Mouse (Mus musculus): ENCODE measurements around the gene Cda.

Cda gene

DNA sequence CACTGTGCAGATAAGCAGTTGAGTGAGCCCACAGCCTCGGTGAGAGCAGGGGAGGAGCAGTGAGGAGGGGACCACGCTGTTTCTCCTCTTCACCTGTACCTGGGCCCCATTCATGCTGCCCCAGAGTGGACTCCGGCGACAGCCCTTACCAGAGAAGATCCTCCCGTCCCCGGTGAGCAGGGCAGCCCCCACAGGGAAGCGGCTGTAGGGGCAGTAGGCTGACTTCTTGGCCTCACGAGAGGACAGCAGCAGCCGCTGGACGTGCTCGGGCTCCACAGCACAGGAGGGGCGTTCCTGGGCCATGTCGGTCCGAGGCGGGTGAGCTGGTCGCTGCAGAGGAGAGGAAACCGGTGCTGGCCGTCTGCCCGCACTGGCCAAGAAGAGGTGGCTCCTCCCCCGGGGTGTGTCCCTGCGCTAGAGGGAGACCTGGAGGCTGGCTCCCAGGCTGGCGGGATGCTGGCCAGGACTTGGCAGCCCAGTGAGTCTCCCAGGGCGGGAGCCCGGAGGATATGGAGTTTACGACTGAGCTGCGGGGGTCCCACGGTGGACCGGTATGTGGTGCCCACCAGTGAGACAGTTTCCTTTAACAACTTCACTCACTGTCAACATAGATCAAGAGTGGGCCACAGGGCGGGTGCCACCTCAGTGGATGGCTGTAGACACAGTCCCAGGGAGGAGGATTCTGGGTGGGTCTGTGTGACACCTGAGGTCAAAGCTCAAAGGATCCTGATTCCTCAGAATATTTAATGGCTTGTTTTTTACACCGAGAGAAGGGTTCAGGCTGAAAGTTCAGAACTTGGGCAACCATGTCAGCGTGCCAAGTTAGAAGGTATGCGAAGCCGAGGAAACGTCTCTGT, at the start of gene Cda:
Cda (minus strand) TSS at position 352 of the 857 bp plus-strand sequence.
- DNase-seq (ENCODE audit: low spot score in 2 of 2), result peak; percentile 37 to 64

- DNase-seq (ENCODE audit: low spot score in 2 of 2), result no peak
Measured at GRCm38 (mm10) chr4:138416414-138416813, 48.6 kb upstream of the Cda start.

GRCm38 (mm10) chr4:138415991-138416390, 48.2 kb upstream of the Cda start:
- no peak for DNase-seq (ENCODE audit: low spot score in 2 of 2)

DNA sequence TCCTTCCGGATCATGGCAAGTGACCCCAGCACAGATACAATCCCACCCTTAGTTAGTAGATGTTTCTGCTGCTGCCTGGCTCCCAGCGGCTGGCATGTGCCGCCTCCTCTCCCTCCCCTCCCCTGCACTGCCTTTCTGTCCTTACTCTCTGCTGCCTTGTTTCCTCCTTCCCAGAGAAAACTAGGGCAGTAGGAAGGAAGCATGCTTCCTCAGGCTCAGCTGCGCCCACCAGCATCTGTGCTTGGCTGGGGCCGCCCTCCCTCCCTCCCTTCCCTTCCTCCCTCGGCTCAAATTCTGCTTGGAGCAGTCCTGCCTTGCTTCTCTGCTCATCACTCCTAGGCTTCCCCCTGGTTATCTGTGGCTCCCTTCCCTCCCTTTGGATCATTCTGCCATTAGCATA, 46.9 kb upstream of the Cda start:
- no peak for DNase-seq (ENCODE audit: low spot score in 2 of 2)

DNA sequence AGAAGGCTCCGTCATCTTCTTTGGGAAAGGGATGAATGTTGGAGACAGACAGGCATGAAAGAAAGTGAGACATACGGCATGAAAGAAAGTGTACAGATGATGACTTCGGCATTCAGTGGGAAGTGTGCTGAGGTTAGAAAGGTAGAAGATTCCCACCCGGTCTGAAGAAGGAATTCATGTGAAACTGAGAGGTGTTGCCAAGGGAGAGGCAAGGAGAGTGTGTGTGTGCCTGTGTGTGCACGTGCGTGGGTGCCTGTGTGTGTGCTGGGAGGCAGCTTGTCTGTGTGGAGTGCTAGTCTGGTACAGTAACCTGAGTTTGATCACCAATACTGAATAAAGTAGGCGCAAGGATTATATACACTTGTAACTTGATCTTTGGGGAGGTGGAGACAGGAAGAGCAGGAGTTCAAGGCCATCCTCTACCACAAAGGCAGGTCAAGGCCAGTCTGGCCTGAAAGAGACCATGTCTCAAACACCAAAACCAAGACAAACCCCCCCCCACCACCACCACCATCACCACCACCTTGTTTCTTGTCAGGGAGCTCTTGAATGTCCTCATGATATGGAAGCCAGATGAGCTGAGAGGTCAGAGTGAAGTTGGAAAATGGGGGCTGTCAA, 43.8 kb upstream of the Cda start:
- DNase-seq (ENCODE audit: low spot score in 2 of 2), result no peak

GRCm38 (mm10) chr4:138411011-138411410, 43.2 kb upstream of the Cda start:
- no peak for DNase-seq (ENCODE audit: low spot score in 2 of 2)

GRCm38 (mm10) chr4:138407479-138408194, 39.8 kb upstream of the Cda start:
- DNase-seq (ENCODE audit: low spot score in 2 of 2), result no peak

- peak in 1 of 2 experiments; percentile 78 for DNase-seq (ENCODE audit: low spot score in 2 of 2)
Measured at GRCm38 (mm10) chr4:138404806-138405205, 37.0 kb upstream of the Cda start.

DNA sequence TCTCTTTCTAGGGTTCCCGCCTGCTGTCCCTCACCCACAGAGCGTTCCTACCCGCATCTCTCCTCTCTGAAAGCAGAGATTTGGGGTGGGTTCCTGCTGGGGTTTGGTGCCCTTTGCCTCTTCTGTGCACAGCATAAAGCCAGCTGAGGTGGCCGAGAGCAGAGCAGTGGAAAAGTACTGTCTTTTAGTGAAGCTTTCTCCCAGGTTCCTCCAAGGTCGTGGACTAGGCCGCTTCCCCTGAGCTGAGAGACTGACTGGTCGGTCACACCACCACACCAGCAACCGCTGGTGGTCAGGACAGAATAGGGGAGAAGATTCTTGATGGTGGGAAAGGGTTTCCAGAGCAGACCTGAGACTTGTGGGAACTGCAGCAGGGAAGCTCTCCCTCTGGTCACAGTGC, 28.9 kb upstream of the Cda start:
- no peak for DNase-seq (ENCODE audit: low spot score in 2 of 2)

DNA sequence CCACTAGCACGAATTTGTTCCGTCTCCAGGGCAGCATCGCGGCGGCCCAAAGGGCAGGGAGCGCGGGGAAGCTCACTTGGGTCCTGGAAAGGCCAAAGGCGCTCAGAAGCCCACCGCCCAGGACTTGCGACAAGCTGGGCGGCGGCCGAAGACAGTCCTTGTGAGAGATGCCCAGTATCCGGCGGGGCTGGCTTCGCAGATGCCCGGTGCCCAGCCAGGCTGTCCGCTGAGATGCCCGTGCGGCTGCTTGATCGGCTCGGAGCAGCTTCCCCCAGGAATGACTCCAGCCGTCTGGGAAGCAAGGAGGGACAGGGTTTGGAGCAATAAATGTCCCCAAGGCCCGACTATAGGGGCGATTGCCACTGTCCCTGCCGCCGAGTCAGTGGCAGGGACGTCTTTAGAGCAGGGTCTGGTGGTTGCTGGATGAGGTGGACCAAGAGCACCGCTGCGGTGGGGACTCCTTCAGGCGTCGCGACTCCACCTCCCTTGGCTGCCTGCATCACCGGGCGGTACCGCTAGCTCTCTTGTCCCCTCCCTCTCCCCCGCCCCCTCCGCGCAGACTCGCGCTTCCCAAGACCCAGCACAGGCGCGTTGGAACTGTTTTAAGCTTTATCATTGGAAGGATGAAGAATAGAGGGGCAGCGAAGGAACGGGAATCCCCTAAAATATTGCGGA, 28.3 kb upstream of the Cda start, which contains the start of gene Fam43b:
Fam43b (minus strand) TSS at position 558 of the 675 bp plus-strand sequence.
- no peak for DNase-seq (ENCODE audit: low spot score in 2 of 2)

GRCm38 (mm10) chr4:138395087-138395970, 27.5 kb upstream of the Cda start:
- DNase-seq (ENCODE audit: low spot score in 2 of 2), result no peak

DNA sequence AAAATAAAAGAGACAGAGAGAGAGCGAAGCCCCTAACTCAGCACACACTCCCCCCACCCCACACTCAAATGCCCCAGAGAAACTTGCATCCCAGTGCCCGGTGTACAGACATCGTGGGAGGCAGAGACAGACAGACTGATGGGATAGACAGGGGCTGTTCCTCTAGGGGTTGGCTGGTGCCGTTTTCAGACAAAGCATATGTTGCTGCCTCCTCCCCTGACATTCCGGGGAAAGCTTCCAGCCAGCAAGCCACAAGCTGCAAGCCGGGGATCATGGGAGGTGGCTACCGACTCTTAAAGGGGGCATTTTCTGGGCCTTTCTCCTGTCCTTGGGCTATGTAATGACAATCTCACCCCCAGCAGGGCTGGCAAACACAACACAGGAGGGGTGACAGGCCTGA, 25.9 kb upstream of the Cda start:
- DNase-seq (ENCODE audit: low spot score in 2 of 2), result no peak

DNA sequence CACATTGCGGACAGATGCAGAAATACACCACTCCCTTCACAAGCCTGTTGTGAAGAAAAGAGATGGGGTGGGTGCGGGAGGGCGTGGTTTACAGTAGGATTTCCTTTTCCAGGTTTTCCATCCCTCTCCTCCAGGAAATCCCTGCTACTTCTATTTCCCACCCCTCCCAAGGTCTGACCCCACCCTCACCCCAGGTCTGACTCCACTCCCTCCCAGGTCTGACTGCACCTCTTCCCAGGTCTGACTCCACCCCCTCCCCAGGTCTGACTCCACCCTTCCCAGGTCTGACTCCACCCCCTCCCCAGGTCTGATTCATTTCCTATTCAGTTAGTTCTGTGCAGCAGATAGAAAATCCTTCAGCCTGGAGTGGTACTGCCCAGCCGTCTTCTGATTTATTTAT, 16.0 kb upstream of the Cda start:
- DNase-seq (ENCODE audit: low spot score in 2 of 2), result no peak

GRCm38 (mm10) chr4:138382462-138382861, 14.7 kb upstream of the Cda start:
- DNase-seq (ENCODE audit: low spot score in 2 of 2), result no peak

- DNase-seq (ENCODE audit: low spot score in 2 of 2), result no peak
Measured at GRCm38 (mm10) chr4:138380132-138380689, 12.4 kb upstream of the Cda start.

DNA sequence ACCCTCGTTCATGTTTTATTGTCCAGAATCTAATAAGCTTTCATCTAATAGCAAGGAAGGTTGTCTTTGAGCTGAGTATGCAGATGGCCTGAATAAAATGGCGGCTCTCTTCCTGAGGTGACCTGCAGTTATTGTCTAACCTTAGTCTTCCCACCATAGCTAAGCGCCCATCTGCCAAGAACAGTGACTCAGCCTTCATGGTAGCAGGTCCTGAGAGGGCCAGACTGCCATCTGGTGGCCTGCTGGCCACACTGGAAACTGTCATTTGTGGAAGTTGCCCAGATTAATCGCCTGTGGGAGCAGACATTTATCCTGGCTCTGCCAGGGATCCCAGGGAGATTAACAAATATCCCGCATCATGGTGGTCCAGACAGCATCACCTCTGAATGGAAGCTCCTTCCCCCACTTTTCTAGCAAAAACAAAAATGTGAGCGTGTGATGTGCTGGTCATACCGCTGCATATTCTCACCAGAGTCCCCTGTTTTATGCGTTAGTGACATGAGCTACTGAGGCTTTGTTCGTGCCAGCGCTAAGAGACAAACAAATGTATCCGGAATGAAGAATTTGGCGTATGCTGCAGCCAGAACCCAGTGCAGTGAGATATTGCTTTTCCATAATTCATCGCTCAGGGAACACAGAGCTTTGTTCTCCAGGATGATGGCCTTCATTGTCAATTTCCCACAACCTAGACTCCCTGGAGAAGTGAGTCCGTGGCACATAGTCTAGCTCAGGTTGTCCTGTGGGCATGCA, 11.5 kb upstream of the Cda start:
- DNase-seq (ENCODE audit: low spot score in 2 of 2), result peak in 1 of 2 experiments; percentile 32

GRCm38 (mm10) chr4:138377526-138377925, 9.7 kb upstream of the Cda start:
- DNase-seq (ENCODE audit: low spot score in 2 of 2), result no peak

- no peak for DNase-seq (ENCODE audit: low spot score in 2 of 2)
Measured at GRCm38 (mm10) chr4:138375117-138375516, 7.3 kb upstream of the Cda start.

GRCm38 (mm10) chr4:138370996-138371516, 3.3 kb upstream of the Cda start:
- DNase-seq (ENCODE audit: low spot score in 2 of 2), result no peak

All from spleen, postnatal 4 days (tissue).